Comparison of ENCODE assay signal across 8 mouse cellular contexts in genomic region chr3:108654566-108654965, GRCm38 (mm10). TPM values are rescaled to one million over a fixed set of nuclear protein-coding genes. Genes with fewer than 3 reads are reported as not detected.
DNase-seq lines count a peak whose midpoint lies in the region; ATAC-seq and TF ChIP-seq lines count a peak whose summit lies in the region.

No protein-coding gene starts in this region.

- peak overlapping the region; percentile 78 for H3K4me2 ChIP-seq in heart, embryonic 12.5 days
- peak overlapping the region; percentile 61 for H3K4me2 ChIP-seq in forebrain, embryonic 11.5 days (ENCODE audit: low read depth, low read length, severe bottlenecking)
- peak overlapping the region; percentile 88 for H3K4me2 ChIP-seq in liver, embryonic 12.5 days
- H3K4me2 ChIP-seq in stomach, embryonic 16.5 days (ENCODE audit: low read depth, low read length) = peak overlapping the region; percentile 77

- DNase-seq in heart, postnatal 14 days = no peak
- DNase-seq in forebrain, embryonic 11.5 days (ENCODE audit: low spot score) = no peak
- DNase-seq in gastrocnemius, adult 8-10 months (ENCODE audit: low spot score in 2 of 2) = no peak
- no peak for DNase-seq in testis, postnatal 14 days (ENCODE audit: low spot score)

- H3K27me3 ChIP-seq in heart, embryonic 12.5 days (replicated peaks) = no peaks in the 10 kb centered on the region
- no peaks in the 10 kb centered on the region for H3K27me3 ChIP-seq in E14TG2a.4 (ENCODE audit: insufficient read depth, low read length)
- H3K27me3 ChIP-seq in forebrain, embryonic 11.5 days (ENCODE audit: control insufficient read depth, insufficient read depth, low read length) = no peaks in the 10 kb centered on the region
- H3K27me3 ChIP-seq in liver, embryonic 12.5 days (replicated peaks) = no peaks in the 10 kb centered on the region
- H3K27me3 ChIP-seq in stomach, embryonic 16.5 days (ENCODE audit: control insufficient read depth, insufficient read depth, low read length) = no peaks in the 10 kb centered on the region

- H3K4me3 ChIP-seq in heart, embryonic 12.5 days = peak overlapping the region; percentile 98
- peak overlapping the region; percentile 89 for H3K4me3 ChIP-seq in E14TG2a.4 (replicated peaks; ENCODE audit: low read length)
- peak overlapping the region; percentile 81 for H3K4me3 ChIP-seq in forebrain, embryonic 11.5 days (ENCODE audit: low read depth, low read length)
- peak overlapping the region; percentile 76 for H3K4me3 ChIP-seq in liver, embryonic 12.5 days
- H3K4me3 ChIP-seq in stomach, embryonic 16.5 days (replicated peaks; ENCODE audit: low read length) = peak overlapping the region; percentile 93

- 0 out of 2 replicates have a peak, but pooled peaks cover 4% of the 10 kb centered on the region for H3K36me3 ChIP-seq in heart, embryonic 12.5 days
- 0 out of 2 replicates have a peak, but pooled peaks cover 12% of the 10 kb centered on the region for H3K36me3 ChIP-seq in E14TG2a.4 (ENCODE audit: insufficient read depth, low read length)
- no peaks in the 10 kb centered on the region for H3K36me3 ChIP-seq in forebrain, embryonic 11.5 days (ENCODE audit: control insufficient read depth, insufficient read depth, low read length)
- peaks cover 8% of the 10 kb centered on the region for H3K36me3 ChIP-seq in liver, embryonic 12.5 days
- no peaks in the 10 kb centered on the region for H3K36me3 ChIP-seq in stomach, embryonic 16.5 days (ENCODE audit: control insufficient read depth, insufficient read depth, low read length)

- WGBS in heart, embryonic 12.5 days = 23% methylated on average over 14 of the region's 14 CpGs
- 33% methylated on average over 14 of the region's 14 CpGs for WGBS in forebrain, embryonic 11.5 days
- 8% methylated on average over 14 of the region's 14 CpGs for WGBS in liver, embryonic 12.5 days (ENCODE audit: insufficient replicate concordance)
- WGBS in stomach, embryonic 16.5 days = 13% methylated on average over 14 of the region's 14 CpGs

- no peak for ATAC-seq in heart, embryonic 12.5 days (ENCODE audit: insufficient number of reproducible peaks, low FRiP score)
- ATAC-seq in forebrain, embryonic 11.5 days (replicated peaks; ENCODE audit: low FRiP score) = no peak
- no peak for ATAC-seq in liver, embryonic 12.5 days
- no peak for ATAC-seq in stomach, embryonic 16.5 days (ENCODE audit: insufficient read depth, low FRiP score)

- no peak for TF ChIP-seq CTCF in E14TG2a.4 (conservative IDR thresholded peaks at IDR 0.05; ENCODE audit: low read length)

- intact Hi-C loops in heart, postnatal 14 days (cut with DNase I) = loop anchor here (5.0 kb wide), 1 partner anchor 82 kb away; the partner anchor contains the start of gene Taf13

- peak overlapping the region; percentile 97 for H3K9ac ChIP-seq in heart, embryonic 12.5 days
- H3K9ac ChIP-seq in forebrain, embryonic 11.5 days (ENCODE audit: low read length) = peak overlapping the region; percentile 89
- H3K9ac ChIP-seq in liver, embryonic 12.5 days = peak overlapping the region; percentile 92
- H3K9ac ChIP-seq in stomach, embryonic 16.5 days (ENCODE audit: low read length) = peak overlapping the region; percentile 96

- H3K9me3 ChIP-seq in heart, embryonic 12.5 days (replicated peaks) = no peaks in the 10 kb centered on the region
- H3K9me3 ChIP-seq in E14TG2a.4 (ENCODE audit: low read length) = no peaks in the 10 kb centered on the region
- H3K9me3 ChIP-seq in forebrain, embryonic 11.5 days (ENCODE audit: control insufficient read depth, low read length) = no peaks in the 10 kb centered on the region
- H3K9me3 ChIP-seq in liver, embryonic 12.5 days (replicated peaks) = no peaks in the 10 kb centered on the region
- H3K9me3 ChIP-seq in stomach, embryonic 16.5 days (replicated peaks; ENCODE audit: control insufficient read depth, low read length) = no peaks in the 10 kb centered on the region

- H3K4me1 ChIP-seq in heart, embryonic 12.5 days (replicated peaks) = peaks cover 13% of the 10 kb centered on the region
- peaks cover 24% of the 10 kb centered on the region for H3K4me1 ChIP-seq in E14TG2a.4 (replicated peaks; ENCODE audit: low read depth, low read length)
- peaks cover 7% of the 10 kb centered on the region for H3K4me1 ChIP-seq in forebrain, embryonic 11.5 days (replicated peaks; ENCODE audit: control insufficient read depth, insufficient read depth, low read length)
- H3K4me1 ChIP-seq in liver, embryonic 12.5 days = peaks cover 23% of the 10 kb centered on the region
- peaks cover 14% of the 10 kb centered on the region for H3K4me1 ChIP-seq in stomach, embryonic 16.5 days (ENCODE audit: control insufficient read depth, insufficient read depth, low read length)

- H3K27ac ChIP-seq in heart, embryonic 12.5 days (ENCODE audit: poor library complexity, severe bottlenecking) = no peak overlapping the region
- H3K27ac ChIP-seq in forebrain, embryonic 11.5 days (ENCODE audit: low read depth, low read length) = no peak overlapping the region
- H3K27ac ChIP-seq in liver, embryonic 12.5 days = peak overlapping the region; percentile 82
- no peak overlapping the region for H3K27ac ChIP-seq in stomach, embryonic 16.5 days (ENCODE audit: low read length)

RNA-seq across cellular contexts. Expression of gene Clcc1, which starts 0.9 kb away (rescaled TPM):
- 46.0 and 46.7 TPM in 2 replicates for polyA plus RNA-seq in heart, embryonic 12.5 days (2016; fragmentation: Nextera tagmentation; extraction: Ambion mirVana)
- total RNA-seq in heart, postnatal 14 days (2021) = 10 to 100 TPM; 35.5 to 36.0 TPM
- 64.7 and 73.9 TPM in 2 replicates for polyA plus RNA-seq in forebrain, embryonic 11.5 days (2014; fragmentation: Nextera tagmentation; extraction: Ambion mirVana)
- polyA plus RNA-seq in liver, embryonic 12.5 days (2016; fragmentation: Nextera tagmentation; extraction: Ambion mirVana) = 44.4 and 47.1 TPM in 2 replicates
- 74.3 and 81.4 TPM in 2 replicates for polyA plus RNA-seq in stomach, embryonic 16.5 days (2015; fragmentation: Nextera tagmentation; extraction: Ambion mirVana)
- total RNA-seq in gastrocnemius, adult 8-10 months (2022) = 10 to 100 TPM; 33.9 to 45.3 (median 37.3) TPM
